Mouse (Mus musculus) E14TG2a.4 (cell line): ENCODE measurements at regions not wholly inside any gene's neighbourhood (a gene's known extent, or its start where the extent isn't known, plus 50 kb on each side); places are given as distances from the start of the nearest gene placed in this dataset.

ENCODE experiments used
- CTCF ChIP-seq: conservative IDR thresholded peaks from 2 replicates; pipeline ENCODE4 v1.5.1; 2014; ENCODE audit warnings: low read length
- POU5F1 ChIP-seq: IDR thresholded peaks from 2 replicates; pipeline ENCODE4 v1.6.1; 2014; ENCODE audit warnings: low read length, borderline replicate concordance

GRCm38 (mm10) chr7:89054494-89054893 lies 349.5 kb downstream of the Tmem135 start:
- TF ChIP-seq CTCF (no peak), POU5F1 (no peak)
